ENCODE assay signal across 8 mouse cellular contexts in genomic region chr7:30422560-30422959, GRCm38 (mm10). TPM values are rescaled to one million over a fixed set of nuclear protein-coding genes. Genes with fewer than 3 reads are reported as not detected.
DNase-seq lines count a peak whose midpoint lies in the region; ATAC-seq and TF ChIP-seq lines count a peak whose summit lies in the region.

No protein-coding gene starts in this region.

- ATAC-seq in forebrain, embryonic 16.5 days: peak; percentile 37
- peak; percentile 57 for ATAC-seq in midbrain, embryonic 11.5 days (ENCODE audit: low FRiP score)

- H3K36me3 ChIP-seq in ES-E14 (ENCODE audit: control insufficient read depth, insufficient read depth, low read length, poor library complexity, severe bottlenecking): peaks cover 32% of the 10 kb centered on the region
- no peaks in the 10 kb centered on the region; the same call in 1 of the 2 replicates for H3K36me3 ChIP-seq in forebrain, embryonic 16.5 days (ENCODE audit: control insufficient read depth, insufficient read depth)
- H3K36me3 ChIP-seq in midbrain, embryonic 11.5 days (ENCODE audit: control insufficient read depth, insufficient read depth, low read length): no peaks in the 10 kb centered on the region

- no peaks in the 10 kb centered on the region for H3K9me3 ChIP-seq in ES-E14 (ENCODE audit: control insufficient read depth, insufficient read depth, low read depth, low read length)
- H3K9me3 ChIP-seq in forebrain, embryonic 16.5 days (ENCODE audit: control insufficient read depth, low read length): no peaks in the 10 kb centered on the region
- no peaks in the 10 kb centered on the region for H3K9me3 ChIP-seq in midbrain, embryonic 11.5 days (ENCODE audit: control insufficient read depth, low read length)

- peak overlapping the region; percentile 74 for H3K9ac ChIP-seq in ES-E14 (ENCODE audit: insufficient read depth, low read depth, low read length, poor library complexity, severe bottlenecking)
- H3K9ac ChIP-seq in forebrain, embryonic 16.5 days (replicated peaks; ENCODE audit: low read depth, low read length): peak overlapping the region; percentile 71
- peak overlapping the region; percentile 73 for H3K9ac ChIP-seq in midbrain, embryonic 11.5 days (ENCODE audit: low read length)

- peak; percentile 15 for DNase-seq in kidney, adult 9 months
- DNase-seq in kidney, adult 8-10 months: no peak
- no peak for DNase-seq in ES-E14 (ENCODE audit: low read depth, low spot score)
- peak; percentile 89 for DNase-seq in midbrain, embryonic 11.5 days (ENCODE audit: low spot score, missing footprints)
- no peak for DNase-seq in right cerebral cortex, postnatal 10 days (ENCODE audit: low spot score in 2 of 2)
- no peak for DNase-seq in left cerebral cortex, postnatal 36 days (ENCODE audit: low spot score in 2 of 2)
- no peak for DNase-seq in cerebellum, adult 11 months

- no peak overlapping the region for H3K27ac ChIP-seq in ES-E14 (ENCODE audit: insufficient read depth, low read depth, low read length, poor library complexity, severe bottlenecking)
- 0 out of 2 replicates have a peak overlapping the region, but pooled peaks have one; percentile 13 for H3K27ac ChIP-seq in forebrain, embryonic 16.5 days (ENCODE audit: low read length)
- no peak overlapping the region for H3K27ac ChIP-seq in midbrain, embryonic 11.5 days (ENCODE audit: low read depth, low read length)

- H3K4me1 ChIP-seq in ES-E14 (ENCODE audit: control insufficient read depth in 2 of 2, insufficient read depth in 2 of 2, low read length in 2 of 2, poor library complexity in 1 of 2): peaks cover 0 to 4% of the 10 kb centered on the region in 2 experiments; a peak in 1 of 4 replicates
- H3K4me1 ChIP-seq in forebrain, embryonic 16.5 days (replicated peaks; ENCODE audit: control insufficient read depth, insufficient read depth, low read length): peaks cover 12% of the 10 kb centered on the region
- peaks cover 8% of the 10 kb centered on the region for H3K4me1 ChIP-seq in midbrain, embryonic 11.5 days (ENCODE audit: control insufficient read depth, insufficient read depth, low read length)

- in situ Hi-C loops in ES-E14 (cut with MboI; ENCODE audit: low sequenced_read_pairs in 2 of 2, unreplicated experiment in 2 of 2): no loop called here

- 11% methylated on average over 9 of the region's 9 CpGs for WGBS in forebrain, embryonic 16.5 days
- 13% methylated on average over 9 of the region's 9 CpGs for WGBS in midbrain, embryonic 11.5 days

- peaks cover 5% of the 10 kb centered on the region; the same call in 1 of the 2 replicates for H3K27me3 ChIP-seq in forebrain, embryonic 16.5 days (replicated peaks; ENCODE audit: control insufficient read depth, insufficient read depth, low read length)
- H3K27me3 ChIP-seq in midbrain, embryonic 11.5 days (ENCODE audit: control insufficient read depth, insufficient read depth, low read length): no peaks in the 10 kb centered on the region

- H3K4me2 ChIP-seq in forebrain, embryonic 16.5 days (ENCODE audit: low read length): peak overlapping the region; percentile 69
- peak overlapping the region; percentile 95 for H3K4me2 ChIP-seq in midbrain, embryonic 11.5 days

- intact Hi-C loops in left cerebral cortex, postnatal 36 days (cut with DNase I): loop anchor here (2.0 kb wide), 1 partner anchor 50 kb away; no protein-coding TSS in a partner anchor

- peak overlapping the region; percentile 79 to 86 for H3K4me3 ChIP-seq in ES-E14 (ENCODE audit: insufficient read depth in 1 of 2, low read depth in 1 of 2, low read length in 2 of 2, poor library complexity in 1 of 2, severe bottlenecking in 1 of 2)
- peak overlapping the region; percentile 65 for H3K4me3 ChIP-seq in forebrain, embryonic 16.5 days (replicated peaks; ENCODE audit: low read length)
- H3K4me3 ChIP-seq in midbrain, embryonic 11.5 days (ENCODE audit: low read depth, low read length): peak overlapping the region; percentile 53

TF ChIP-seq in ES-E14, 5 proteins besides CTCF, POLR2A, EP300 and RAD21:
- TF ChIP-seq ZC3H11A (IDR thresholded peaks at IDR 0.05; ENCODE audit: borderline replicate concordance, low read depth, low read length) (no peak), ZNF384 (IDR thresholded peaks at IDR 0.05; ENCODE audit: low read depth, low read length) (no peak), MAFK (IDR thresholded peaks at IDR 0.05; ENCODE audit: insufficient read depth, low read depth, low read length) (no peak), HCFC1 (IDR thresholded peaks at IDR 0.05; ENCODE audit: borderline replicate concordance, insufficient read depth, low read length) (no peak), CHD2 (IDR thresholded peaks at IDR 0.05; ENCODE audit: low read depth, low read length) (no peak)

RNA-seq across cellular contexts. Expression of gene Nfkbid, which starts 1.0 kb away (rescaled TPM):
- total RNA-seq in ES-E14 (2012; rRNA removed): 4.2 and 8.2 TPM in 2 replicates
- polyA plus RNA-seq in forebrain, embryonic 16.5 days (2015; fragmentation: Nextera tagmentation; extraction: Ambion mirVana): 2.3 and 3.4 TPM in 2 replicates
- polyA plus RNA-seq in midbrain, embryonic 11.5 days (2014; fragmentation: Nextera tagmentation; extraction: Ambion mirVana): 0.63 and 1.2 TPM in 2 replicates
- total RNA-seq in left cerebral cortex, postnatal 36 days (2021): 1 to 10 TPM; 2.9 to 3.6 TPM

RNA-seq across cellular contexts. Expression of gene Hcst, which starts 2.9 kb away (rescaled TPM):
- total RNA-seq in ES-E14 (2012; rRNA removed): not detected in 2 replicates
- not detected in 2 replicates for polyA plus RNA-seq in forebrain, embryonic 16.5 days (2015; fragmentation: Nextera tagmentation; extraction: Ambion mirVana)
- 0.43 and 0.45 TPM in 2 replicates for polyA plus RNA-seq in midbrain, embryonic 11.5 days (2014; fragmentation: Nextera tagmentation; extraction: Ambion mirVana)
- total RNA-seq in left cerebral cortex, postnatal 36 days (2021): 1 to 10 TPM; 1.2 to 2.1 TPM

RNA-seq across cellular contexts. Expression of gene Tyrobp, which starts 9.0 kb away (rescaled TPM):
- total RNA-seq in ES-E14 (2012; rRNA removed): not detected in 2 replicates
- 14.0 and 19.1 TPM in 2 replicates for polyA plus RNA-seq in forebrain, embryonic 16.5 days (2015; fragmentation: Nextera tagmentation; extraction: Ambion mirVana)
- 16.6 and 19.7 TPM in 2 replicates for polyA plus RNA-seq in midbrain, embryonic 11.5 days (2014; fragmentation: Nextera tagmentation; extraction: Ambion mirVana)
- 10 to 100 TPM; 25.0 to 28.4 TPM for total RNA-seq in left cerebral cortex, postnatal 36 days (2021)

RNA-seq across cellular contexts. Expression of gene Aplp1, which starts 22.8 kb away (rescaled TPM):
- 36.9 and 63.7 TPM in 2 replicates for total RNA-seq in ES-E14 (2012; rRNA removed)
- polyA plus RNA-seq in forebrain, embryonic 16.5 days (2015; fragmentation: Nextera tagmentation; extraction: Ambion mirVana): 584 and 649 TPM in 2 replicates
- 128 and 134 TPM in 2 replicates for polyA plus RNA-seq in midbrain, embryonic 11.5 days (2014; fragmentation: Nextera tagmentation; extraction: Ambion mirVana)
- total RNA-seq in left cerebral cortex, postnatal 36 days (2021): 1,000 to 10,000 TPM; 1,238 to 1,418 TPM

RNA-seq across cellular contexts. Expression of gene Kirrel2, which starts 34.9 kb away (rescaled TPM):
- 10.7 and 29.8 TPM in 2 replicates for total RNA-seq in ES-E14 (2012; rRNA removed)
- polyA plus RNA-seq in forebrain, embryonic 16.5 days (2015; fragmentation: Nextera tagmentation; extraction: Ambion mirVana): 0.22 and 0.43 TPM in 2 replicates
- polyA plus RNA-seq in midbrain, embryonic 11.5 days (2014; fragmentation: Nextera tagmentation; extraction: Ambion mirVana): 0.58 and 0.61 TPM in 2 replicates
- 10 to 100 TPM; 12.9 to 17.8 TPM for total RNA-seq in left cerebral cortex, postnatal 36 days (2021)

Comparison
In these comparisons a context has a peak if more than half of its experiments do, and no peak if none do; other contexts are left out.
1. DNase-seq: peak in kidney, adult 9 months (single experiment) and midbrain, embryonic 11.5 days (single experiment); none in kidney, adult 8-10 months (0 of 2), ES-E14 (single experiment), right cerebral cortex, postnatal 10 days (0 of 2), left cerebral cortex, postnatal 36 days (0 of 2) and cerebellum, adult 11 months (single experiment).
2. RNA of gene Tyrobp, which starts 9.0 kb away (total RNA-seq): 25.0 to 28.4 TPM in left cerebral cortex, postnatal 36 days; not detected in ES-E14; every median in the first group is over 10 times any median in the second.
3. Peak in every context shown above with its lines, with median percentiles within 50 percentile points of each other: H3K4me3 ChIP-seq and H3K9ac ChIP-seq.